Mouse (Mus musculus) mouse embryonic stem cell (cell line): ENCODE measurements around the gene Baz2b.

Experiments
- in situ Hi-C, 2 experiments: fragments of 300-500 bp; cut with MboI; formaldehyde crosslinking; loops; 1 replicate in 1 of 2; 3 replicates in 1 of 2; pipeline ENCODE4 v1.14.3; 2019 to 2020; ENCODE audit warnings: low sequenced_read_pairs in 2 of 2, low pct_unique_long_range_greater_than_20kb in 1 of 2, mixed read lengths in 1 of 2; ENCODE audit not compliant: unreplicated experiment in 1 of 2

Gene Baz2b

DNA sequence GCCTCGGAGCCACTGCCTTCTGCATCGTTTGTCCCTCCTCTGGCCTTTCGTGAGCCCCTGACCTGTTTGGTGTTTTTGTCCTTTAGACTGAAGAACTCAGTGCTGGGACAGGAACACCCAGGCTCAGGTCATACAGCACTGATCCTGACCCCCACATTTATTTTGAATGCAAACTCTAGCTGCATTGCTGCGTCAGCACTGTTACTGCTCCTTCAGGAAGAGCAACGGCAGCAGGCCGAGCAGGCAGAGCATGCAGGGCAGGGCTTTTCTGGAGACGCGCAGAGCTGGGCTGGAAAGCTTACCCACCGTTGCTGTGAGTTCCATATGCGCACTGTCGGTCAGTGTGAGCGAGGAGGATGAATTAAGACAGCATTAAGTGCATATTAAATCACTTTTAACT is 166.9 kb downstream of the Baz2b start:
- in situ Hi-C loops = loop anchor here in 1 of 2 experiments (10.0 kb wide), 1 partner anchor 162 kb away; the partner anchor contains the start of genes Baz2b and March7

DNA sequence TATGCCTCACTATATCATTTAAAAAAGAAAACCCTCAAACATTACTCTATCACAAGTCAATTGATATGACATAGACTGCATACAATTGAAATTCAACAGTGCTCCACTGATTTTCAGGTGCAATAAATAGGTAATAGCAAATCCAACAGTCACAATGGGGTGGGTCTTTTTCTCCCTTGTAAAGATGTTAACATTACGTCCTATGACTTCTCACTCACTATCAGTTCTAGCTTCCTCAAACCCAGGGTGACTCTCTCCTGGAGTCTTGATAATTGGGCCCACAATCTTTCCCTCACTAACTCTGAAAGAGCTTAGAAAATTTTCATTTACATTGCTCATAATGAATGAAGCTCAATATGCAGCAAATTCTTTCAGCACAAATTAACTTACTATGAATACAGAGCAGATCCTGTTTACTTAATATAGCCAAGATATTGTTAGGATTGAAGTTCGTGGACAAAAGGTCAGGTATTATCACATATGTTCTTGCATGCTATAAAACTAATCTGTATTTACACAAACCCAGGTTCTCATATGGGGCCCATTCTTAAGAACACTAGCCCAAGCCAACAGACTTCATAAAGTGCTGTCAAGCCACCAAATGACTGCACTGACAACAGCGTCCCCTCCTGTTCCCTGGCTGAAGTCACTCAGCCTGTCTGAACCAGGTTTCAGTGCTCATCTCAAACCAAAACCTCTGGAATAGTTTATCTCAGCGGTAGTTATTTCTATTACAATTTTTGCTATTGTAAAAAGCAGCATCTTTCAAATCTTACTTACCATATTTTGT is 168.0 kb downstream of the Baz2b start:
- in situ Hi-C loops = loop anchor here in 1 of 2 experiments (10.0 kb wide), 1 partner anchor 163 kb away; the partner anchor contains the start of genes Baz2b and March7

DNA sequence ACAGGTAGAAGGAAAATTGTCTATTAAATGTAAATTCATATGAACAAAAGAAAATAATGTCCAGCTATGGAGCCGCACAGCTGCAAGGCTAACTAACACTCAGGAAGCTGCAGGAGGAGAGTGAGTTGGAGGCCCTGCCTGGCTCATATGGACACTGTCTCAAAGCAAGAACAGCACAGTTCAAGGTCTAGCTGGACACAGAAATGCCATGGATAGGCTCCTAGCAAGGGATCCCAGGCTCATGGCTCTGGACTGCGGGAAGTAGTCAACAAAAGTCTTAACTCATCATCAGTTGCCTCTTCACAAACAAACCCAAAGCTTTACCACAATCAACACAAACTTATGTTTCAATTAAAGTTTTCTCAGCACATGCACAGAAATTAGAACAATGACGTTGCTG is 169.5 kb downstream of the Baz2b start:
- in situ Hi-C loops = loop anchor here in 1 of 2 experiments (10.0 kb wide), 1 partner anchor 165 kb away; the partner anchor contains the start of genes Baz2b and March7

DNA sequence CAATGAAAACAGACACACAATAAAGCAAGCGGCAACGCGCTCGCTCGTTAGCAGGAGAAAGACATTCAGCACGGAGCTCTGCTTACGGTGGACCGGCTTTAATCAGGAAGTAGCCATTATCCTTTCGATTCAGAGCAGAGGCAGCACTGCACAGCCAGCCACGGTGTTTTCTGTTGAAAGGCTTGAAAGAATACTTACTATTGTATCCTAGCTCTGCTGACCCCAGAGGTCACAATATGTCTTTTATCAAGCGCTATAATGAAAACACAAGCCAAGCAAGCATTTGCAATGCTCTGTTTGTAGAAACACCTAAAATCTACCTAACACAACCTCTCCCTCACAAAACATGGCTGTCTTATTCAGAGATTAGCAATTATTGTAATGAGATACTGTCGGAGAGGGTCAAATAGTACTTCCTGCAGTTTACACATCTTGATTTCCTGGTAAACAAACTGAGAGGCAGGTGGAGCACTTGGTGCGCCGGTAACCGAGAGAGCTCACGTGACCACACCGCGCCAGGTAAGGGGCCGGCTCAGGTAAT is 172.6 kb downstream of the Baz2b start:
- in situ Hi-C loops = no loop called here

DNA sequence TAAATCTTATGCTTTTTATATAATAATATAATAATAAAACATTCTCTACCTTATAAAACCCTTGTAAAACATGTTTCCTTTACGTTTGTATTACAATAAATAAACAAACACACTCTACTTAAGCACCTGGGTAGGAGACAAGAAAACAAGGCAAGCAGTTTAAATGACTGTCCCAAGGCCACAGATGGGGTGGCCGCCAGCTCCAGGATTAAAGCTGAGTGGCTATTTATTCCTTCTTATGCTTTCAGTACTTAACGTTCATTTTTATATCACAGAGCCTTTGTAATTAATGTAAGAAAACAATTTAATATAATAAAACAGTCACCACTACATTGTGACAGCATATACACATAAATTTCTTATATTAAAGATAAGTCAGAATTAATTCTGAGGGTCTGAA is 173.3 kb downstream of the Baz2b start:
- in situ Hi-C loops = no loop called here

DNA sequence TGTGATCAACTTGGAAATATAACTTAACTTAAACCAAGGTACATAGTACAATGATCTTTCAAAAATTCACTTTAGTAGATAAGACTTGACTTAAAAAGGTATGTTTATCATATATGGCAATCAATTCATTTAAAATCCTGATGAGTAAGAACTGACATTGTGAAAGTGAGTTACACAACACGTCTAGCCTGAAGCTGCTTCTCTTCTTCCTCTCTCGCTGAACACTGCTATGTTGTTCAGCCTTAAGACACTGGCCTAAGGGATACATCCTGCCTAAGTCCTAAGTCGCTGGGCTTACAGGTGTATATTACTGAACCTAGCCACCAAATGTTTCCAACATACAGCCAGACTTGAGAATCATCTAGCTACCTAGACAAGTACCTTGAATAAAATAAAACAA is 178.6 kb downstream of the Baz2b start:
- in situ Hi-C loops = no loop called here

DNA sequence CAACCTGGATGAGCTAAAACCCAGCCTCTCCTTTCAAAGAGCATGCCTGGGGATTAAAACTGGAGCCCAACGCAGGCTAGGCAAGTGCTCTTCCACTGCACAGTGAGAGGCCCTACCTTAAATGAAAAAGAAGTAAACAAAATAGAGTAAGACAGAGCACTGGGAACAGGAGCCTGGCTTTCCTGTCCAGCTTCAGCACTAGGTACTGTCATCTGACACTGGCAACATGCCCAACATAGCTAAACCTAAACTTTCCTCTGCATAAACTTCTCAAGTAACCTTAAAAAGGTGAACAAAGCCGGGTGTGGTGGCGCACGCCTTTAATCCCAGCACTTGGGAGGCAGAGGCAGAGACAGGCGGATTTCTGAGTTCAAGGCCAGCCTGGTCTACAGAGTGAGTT is 180.6 kb downstream of the Baz2b start:
- in situ Hi-C loops = no loop called here

DNA sequence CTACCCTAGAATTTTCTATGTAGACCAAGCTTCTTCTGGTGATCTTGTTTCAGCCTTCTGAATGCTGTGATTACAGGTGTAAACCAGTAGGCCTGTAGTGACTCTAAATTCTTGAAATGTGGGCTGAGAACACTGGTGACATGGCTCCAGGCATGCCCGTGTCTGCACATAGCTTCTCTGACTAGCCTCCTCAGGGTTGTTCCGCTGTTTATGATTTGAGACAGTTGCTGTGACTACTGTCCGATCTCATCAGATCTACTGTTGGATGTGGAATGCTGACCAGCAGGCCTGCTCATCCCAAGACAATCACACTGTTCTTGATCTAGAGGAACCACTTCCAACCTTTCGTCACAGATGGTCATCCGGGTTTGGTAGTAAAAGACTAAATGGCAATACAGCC is 182.5 kb downstream of the Baz2b start:
- in situ Hi-C loops = no loop called here

DNA sequence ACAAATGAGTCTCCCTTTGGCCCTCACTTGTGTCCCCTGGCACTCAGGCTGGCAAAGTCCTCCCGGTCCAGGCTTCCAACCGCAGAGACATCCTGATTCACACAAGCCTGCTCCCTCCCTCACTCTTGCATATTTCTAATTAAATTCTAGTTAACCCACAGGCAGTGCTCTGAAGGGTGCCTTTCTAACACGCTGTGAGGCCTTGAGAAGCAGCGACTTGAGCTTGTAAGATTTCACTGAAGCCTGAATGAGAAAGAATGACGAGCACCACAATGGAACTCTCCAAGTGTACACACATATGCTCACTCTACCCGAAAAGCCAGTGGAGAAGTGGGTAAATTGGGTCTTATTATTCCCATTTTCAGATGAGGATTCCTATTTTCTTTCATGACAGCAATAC is 183.1 kb downstream of the Baz2b start:
- in situ Hi-C loops = no loop called here

DNA sequence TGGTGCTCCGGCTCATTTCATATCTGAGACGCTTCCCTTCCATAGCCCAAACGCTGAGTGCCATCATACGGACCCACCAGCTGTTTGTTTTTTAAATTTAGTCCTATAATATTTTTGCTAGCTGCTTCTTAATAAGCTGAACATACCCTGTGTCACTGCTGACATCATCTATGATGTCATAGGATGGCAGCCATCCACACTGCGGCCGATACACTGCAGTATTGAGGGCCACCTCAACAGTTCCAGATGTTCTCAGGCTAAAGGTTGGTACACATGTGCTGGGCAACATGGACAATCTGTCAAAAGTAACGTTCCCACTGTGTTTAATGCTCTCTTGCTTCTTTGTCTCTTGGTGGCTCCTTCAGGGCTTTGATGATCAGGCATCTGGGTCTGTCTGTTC is 185.9 kb downstream of the Baz2b start:
- in situ Hi-C loops = no loop called here

DNA sequence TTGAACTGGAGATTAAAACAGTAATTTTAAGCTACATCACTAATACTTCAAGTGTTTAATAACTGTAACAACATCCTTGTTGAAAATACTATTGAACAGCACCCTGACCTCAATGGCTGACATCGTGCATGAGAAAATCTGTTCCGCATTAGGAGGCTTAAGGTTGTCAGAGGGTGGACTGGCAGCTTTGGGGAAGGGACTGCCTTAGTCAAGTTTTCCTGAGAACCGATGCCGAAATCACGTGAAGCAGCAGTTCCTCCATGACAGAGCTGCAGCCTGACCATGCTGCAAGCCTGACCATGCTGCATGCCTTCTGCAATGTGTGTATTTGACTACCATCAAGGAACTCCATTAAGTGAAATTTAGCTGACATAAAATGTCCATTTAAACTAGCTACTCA is 188.1 kb downstream of the Baz2b start:
- in situ Hi-C loops = no loop called here

DNA sequence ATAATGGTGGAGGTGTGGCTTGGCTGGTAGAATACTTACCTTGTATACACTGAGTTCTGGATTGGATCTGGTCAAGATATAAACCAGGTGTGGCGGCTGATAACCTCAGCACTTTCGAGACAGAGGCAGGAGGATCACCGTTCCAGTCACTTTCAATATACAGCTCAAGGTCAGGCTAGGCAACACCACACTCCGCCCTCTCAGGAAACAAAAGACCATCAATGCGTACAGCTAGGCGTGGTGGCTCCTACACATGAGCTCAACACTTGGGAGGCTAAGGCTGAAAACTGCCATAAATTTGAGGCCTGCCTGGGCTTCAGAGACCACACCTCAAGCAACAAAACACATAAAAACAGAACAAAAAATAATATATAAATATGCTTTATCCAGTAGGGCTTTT is 188.5 kb downstream of the Baz2b start:
- in situ Hi-C loops = no loop called here

DNA sequence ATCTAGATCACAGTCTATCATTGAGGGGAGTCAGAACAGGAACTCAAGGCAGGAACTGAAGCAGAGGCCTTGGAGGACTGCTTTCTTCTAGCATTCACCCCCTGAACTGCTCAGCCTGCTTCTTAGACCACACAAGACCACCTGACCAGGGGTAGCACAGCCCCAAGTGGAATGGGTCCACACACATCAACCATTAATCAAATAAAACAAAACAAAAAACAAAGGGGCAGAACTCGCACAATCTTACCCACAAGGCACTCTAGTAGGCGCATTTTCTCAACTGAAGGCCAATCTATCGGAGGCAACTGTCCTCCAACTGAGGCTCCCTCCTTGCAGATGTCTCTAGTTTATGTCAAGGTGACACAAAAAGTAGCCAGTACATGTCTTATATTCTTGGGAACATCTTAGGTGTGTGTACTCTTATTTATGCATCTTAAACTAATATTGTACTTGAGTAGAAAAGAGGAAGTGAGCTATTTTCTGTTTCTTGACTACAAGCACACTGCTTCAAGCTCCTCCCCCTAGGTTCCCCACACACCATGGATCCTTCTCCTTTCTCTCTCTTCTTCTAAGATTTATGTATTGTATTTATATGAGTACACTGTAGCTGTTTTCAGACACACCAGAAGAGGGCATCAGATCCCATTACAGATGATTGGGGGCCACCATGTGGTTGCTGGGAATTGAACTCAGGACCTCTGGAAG is 189.9 kb downstream of the Baz2b start:
- in situ Hi-C loops = no loop called here

DNA sequence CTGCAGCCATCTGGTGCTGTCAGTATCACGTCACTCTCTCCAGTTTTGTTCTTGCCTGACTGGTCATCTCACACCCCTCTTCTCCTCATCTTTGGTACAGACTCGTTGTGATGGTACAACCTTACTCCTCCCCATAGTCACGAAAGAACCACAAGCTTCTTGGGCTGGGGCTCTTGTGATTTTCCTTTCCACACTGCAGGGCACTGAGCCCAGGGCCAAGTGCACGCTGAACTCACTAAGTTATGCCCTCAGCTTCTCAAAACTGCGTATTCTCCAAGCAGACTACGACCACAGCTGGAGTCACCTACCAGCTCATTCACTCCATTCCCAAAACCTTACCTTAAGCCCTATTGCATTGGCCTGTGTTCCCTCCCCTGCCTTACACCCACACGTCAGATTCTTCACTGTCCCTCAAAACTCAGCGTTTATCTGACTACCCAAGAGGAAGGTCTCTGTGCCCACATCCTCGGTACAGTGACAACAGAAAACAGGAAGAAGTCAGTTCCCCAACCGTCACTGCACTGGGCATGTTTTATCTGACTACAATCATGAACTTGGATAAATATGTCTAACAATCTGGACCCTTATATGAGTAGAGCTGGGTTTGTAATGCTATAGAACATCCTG is 190.7 kb downstream of the Baz2b start:
- in situ Hi-C loops = no loop called here

DNA sequence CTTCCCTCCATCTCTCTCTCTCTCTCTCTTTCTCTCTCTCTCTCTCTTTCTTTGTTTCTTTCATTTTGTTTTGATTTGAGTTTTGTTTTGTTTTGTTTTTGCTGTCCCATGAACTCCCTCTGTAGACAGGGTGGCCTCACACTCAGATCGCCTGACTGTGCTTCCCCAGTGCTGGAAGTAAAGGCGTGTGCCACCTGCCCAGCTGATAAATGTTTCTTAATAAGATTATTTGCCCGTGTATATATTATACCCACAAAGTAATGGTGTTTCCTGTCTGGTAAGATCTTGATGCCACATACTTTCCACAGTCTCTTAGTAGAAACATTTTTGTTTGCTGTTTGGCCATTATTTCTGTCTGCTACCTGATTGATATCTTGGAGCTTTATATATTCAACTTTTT is 198.1 kb downstream of the Baz2b start:
- in situ Hi-C loops = no loop called here

DNA sequence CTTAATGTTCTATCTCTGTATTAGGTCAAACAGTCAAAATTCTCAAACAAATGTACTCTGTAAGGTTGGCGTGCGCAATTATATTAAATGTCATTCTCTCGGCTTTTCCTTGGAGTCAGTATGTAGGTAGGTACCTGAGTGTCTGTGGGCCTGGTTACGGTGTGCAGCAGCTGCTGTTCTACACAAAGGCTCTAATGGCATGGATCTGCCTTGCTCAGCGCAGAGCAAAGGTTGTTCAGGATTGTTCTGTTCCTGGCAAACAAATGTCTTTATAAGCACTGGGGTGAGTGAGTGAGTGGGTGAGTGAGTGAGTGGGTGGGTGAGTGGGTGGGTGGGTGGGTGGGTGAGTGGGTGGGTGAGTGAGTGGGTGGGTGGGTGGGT is 206.0 kb downstream of the Baz2b start:
- in situ Hi-C loops = no loop called here

DNA sequence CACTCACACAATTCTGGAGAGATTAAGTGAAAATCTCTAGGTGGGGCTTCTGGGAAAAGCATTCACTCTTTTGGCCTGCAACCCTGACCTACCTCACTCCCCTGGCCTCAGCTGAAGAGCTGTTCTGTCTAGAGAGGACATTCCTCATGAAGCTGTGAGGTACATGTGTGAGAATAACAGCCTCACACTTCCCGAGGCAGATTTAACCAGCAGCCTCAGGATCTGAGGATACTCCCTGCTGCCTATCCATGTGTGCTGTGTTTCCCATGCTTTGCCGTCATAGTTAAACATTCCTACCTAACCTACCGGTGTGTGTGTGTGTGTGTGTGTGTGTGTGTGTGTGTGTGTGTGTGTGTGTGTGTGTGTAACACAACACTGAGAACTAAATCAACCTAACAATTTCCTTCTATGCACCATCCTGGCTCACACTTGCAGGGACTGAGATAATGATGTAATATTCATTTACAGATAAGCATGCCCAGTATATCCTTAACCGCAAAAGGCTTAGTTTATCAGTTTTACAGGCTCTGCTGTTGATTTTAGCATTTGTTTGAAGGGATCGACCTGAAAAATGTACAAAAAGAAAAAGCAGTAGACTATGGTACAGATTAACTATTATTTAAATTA is 206.5 kb downstream of the Baz2b start:
- in situ Hi-C loops = no loop called here

DNA sequence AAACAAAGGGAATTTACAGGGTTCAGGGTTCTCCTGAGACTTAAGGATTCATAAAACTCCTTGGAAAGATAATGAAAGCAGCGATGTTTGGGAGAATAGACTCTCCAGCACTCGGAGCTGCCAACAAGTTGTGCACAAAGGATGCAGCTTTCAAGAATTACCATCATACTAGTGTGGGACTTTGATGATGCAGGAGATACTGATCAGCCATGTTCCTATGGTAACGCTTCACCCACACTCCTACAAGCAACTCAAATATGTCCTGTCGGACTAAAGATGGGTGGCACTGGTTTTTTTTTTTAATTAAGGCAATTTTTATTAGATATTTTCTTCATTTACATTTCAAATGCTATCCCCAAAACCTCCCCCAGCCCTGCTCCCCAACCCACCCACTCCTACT is 209.4 kb downstream of the Baz2b start:
- in situ Hi-C loops = no loop called here
